Mouse (Mus musculus) embryo, embryonic 10.5 days (tissue): ENCODE data around the gene Kcnq1.
A peak's percentile ranks its signal among the peaks of the same experiment; 100 is the strongest.

Experiments
- DNase-seq: peaks from one replicate; pipeline ENCODE4 v3.0.0-alpha.2; 2015; ENCODE audit warnings: low spot score

Gene Kcnq1

GRCm38 (mm10) chr7:143136561-143136960 is 30.4 kb downstream of the Kcnq1 start:
- no peak for DNase-seq

DNA sequence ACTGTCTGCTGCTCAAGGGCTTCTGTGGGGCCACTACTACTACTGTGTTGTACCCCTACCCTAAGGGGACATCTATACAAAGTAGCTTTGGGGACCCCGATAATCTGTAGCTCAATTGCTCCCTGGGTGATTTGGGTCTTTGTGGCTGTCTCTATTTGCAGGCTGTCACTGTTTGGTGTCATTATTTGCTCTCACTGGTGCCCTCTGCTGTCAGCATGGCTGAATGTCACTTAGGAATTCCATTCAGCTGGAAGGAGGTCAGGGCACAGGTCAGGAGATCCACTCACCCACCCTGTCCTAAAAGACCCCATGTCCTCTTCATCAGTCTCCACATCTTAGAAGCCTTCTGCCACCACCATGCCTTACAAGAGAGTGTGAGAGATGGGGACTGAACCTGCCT is 32.6 kb downstream of the Kcnq1 start:
- DNase-seq: peak; percentile 81

- DNase-seq: no peak
Observed at GRCm38 (mm10) chr7:143139932-143140331, 33.8 kb downstream of the Kcnq1 start.

- DNase-seq: no peak
Observed at GRCm38 (mm10) chr7:143142680-143143079, 36.5 kb downstream of the Kcnq1 start.

- DNase-seq: no peak
Observed at GRCm38 (mm10) chr7:143147015-143147414, 40.9 kb downstream of the Kcnq1 start.

DNA sequence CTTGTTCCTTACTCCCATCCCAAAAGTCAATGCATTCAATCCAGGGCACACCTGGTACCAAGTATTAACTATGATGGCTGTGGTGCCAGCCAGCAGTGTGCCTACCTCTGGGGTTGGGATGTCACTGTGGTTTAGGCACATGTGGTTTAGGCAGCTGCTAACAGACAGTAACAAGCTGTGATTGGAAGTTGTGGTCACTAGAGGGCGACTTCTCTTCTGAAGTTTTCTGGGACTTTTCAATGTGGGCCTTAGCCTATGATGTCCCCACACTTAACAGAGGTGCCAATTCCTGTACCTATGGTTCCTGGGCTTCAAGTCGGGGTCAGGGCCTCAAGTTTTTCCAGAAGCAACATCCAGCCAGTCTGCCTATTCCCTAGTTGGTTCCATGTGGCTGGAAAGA is 45.0 kb downstream of the Kcnq1 start:
- peak; percentile 81 for DNase-seq

- DNase-seq: peak; percentile 74
Observed at GRCm38 (mm10) chr7:143152350-143152749, 46.2 kb downstream of the Kcnq1 start.

DNA sequence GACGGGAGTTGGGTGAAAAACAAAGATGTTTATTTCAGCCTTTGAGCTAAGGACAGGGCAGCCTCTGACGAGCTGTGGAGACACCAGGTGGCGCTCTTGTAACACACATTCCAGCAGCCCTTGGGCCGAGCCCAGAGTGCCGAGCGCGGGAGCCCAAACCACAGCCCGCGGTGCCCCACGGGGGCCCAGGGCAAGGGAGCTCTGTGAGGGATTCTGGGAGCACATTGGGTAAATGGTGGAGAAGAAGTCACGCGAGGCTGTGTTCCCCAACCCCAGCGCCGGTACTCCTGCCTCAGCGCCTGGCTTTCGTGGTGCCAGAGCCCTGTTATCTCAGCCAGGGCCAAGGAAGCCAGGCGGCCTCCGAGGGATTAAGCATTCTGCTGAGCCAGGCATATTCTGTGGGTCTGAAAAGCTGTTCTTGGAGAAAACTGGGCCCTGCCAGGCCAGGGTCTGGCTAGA is 47.8 kb downstream of the Kcnq1 start:
- peak; percentile 91 for DNase-seq

DNA sequence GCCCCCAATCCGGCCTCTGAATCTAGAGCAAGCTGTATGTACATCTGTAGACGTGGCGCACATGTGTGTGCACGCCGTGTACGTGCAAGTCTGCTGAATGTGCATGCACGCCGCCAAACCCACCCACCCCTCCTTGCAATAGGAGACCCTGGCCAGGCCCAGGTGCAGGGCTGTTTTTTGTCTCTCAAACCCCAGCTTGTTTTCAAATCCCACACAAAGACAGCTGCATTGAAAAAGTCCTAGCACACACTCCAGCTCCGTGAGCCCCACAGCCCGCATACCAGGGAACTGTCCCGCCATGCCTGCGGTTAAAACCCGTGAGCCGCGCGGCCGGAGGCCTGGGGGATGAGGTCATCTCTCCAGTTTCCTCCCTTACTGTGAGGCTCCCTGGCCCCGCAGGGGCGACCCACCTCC is 48.3 kb downstream of the Kcnq1 start:
- peak; percentile 61 for DNase-seq

GRCm38 (mm10) chr7:143155257-143155656 is 49.1 kb downstream of the Kcnq1 start:
- no peak for DNase-seq

DNA sequence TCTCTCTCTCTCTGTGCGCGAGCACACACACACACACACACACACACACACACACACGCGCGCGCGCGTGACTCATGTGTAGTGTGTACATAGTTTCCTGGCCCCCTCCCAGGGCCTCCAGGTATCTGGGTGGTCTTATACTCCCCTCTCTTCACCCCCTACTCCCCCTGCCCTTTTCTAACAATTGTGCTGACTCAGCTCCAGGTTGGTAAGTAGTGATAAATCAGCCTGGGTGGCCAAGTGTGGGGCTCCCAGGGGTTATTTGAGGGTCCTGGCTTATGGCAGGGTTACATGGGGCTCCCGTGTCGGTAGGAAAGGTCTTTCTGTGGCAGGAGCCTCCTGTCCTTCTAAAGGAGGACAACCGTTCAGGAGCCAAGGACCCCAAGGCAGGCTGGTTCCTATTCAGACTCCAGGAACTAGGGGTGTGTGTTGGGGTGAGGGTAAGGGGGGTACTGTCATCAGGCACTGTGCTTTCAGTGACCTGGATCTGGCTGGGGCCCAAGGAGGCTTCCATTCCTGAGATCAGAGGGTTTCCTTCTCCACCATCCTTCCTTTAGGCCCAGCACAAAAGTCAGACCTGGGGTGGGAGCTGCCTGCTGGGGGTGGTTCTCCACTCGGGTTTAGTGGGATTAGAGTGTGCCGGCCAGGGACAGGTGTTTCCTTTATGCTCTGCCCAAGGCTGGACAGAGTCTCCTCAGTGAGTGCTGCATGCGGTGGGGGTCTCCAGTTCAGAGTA is 52.7 kb downstream of the Kcnq1 start:
- DNase-seq: no peak

DNA sequence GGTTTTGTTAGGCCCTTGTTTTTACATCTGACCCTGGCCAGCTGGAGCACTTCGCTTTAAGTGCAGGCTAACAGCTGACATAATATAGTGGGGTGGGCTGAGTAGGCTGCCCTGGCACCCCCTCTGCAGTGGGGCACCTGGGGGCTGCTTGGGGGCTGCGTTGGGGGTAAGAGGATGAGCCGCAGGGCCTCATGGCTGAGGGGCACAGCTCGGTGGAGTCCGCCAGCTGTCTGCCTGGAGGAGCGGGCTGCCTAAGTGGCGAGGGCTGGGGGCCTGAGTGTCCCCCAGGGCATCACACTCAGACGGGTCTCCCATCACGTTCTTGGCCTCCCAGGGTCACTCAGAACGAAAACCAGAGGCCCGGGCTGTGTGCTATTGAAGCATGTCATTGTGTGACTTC is 53.3 kb downstream of the Kcnq1 start:
- no peak for DNase-seq

GRCm38 (mm10) chr7:143160057-143160456 is 53.9 kb downstream of the Kcnq1 start:
- DNase-seq: no peak

DNA sequence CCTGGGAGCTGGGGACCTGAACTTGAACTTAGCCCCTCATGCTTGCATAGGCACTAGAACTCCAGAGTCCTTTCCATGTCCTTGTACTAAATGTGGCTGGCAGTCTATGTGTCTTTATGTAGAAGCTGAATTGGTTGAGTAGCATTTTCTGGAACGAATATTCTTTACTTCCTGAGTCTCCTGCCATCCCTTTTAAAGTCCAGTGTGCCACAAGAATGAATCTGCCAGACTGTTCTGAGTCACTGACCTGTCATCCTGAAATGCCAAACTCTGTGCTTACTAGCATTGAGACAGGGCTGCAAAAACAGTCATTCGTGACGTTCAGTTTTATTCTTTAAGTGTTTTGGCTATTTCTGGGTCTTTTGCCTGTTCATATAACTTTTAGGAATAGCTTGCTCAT is 55.9 kb downstream of the Kcnq1 start:
- DNase-seq: no peak

DNA sequence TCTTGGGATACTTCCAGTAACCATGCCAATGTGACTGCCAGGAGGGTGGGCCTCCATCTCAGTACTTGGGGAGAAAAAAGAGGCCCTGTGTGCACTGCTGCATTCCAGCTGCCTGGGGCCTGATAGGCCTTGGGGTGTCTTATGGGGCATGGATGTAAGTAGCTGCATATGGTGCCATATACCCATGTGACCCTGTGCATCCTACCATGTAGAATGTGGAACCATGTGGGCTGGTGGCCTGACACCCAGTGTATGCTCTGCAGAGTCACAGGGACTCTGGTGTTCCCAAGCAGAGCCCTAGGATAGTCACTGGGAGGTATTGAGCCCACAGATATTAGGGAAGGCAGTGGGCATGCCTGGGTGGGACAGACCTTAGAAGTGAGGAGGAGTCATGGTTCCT is 57.9 kb downstream of the Kcnq1 start:
- no peak for DNase-seq

DNA sequence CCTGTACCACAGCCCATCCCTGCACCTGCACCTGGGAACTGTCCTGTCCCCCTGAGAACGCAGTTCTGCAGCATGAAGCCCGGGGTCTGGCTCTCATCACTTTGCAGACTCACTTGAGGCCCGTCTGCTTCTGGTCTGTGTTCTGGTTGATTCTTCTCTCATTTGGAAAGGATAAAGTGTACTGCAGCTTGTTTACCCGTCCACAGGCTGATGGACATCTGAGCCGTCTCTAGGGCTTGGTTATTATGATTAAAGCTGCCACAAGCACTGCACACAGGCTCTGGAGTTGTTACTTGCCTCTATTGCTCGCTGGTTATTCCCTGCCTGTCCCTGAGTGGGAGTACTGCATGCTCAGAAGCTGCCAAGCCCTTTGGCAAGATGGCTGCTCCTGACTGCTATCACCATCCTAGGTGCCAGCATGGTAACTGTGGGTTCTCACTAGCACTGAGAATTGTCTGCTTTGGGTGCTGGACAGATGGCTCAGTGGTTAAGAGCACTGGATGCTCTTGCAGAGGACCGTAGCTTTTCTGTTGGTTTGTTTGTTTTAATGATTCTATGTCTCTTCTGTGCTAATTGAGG is 59.6 kb downstream of the Kcnq1 start:
- no peak for DNase-seq

DNA sequence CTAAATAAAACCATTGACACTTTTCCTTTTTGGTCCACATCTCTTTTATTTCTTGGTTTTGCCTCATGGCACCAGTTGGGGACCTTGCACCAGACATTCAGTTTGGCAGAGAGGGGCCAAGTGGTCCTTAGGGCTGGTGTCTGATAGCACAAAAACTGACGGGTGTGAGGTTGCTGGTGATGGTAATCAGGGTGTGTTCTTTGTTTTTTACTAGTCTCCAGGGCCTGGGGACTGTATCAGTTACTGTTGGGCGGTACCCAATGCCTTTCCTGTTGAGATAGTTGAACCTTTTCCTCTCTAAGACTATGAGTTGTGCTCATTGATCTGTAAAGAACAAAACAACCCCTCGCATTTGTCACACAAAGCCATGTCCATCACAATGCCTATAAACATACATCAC is 61.1 kb downstream of the Kcnq1 start:
- DNase-seq: no peak

- no peak for DNase-seq
Observed at GRCm38 (mm10) chr7:143169371-143169770, 63.2 kb downstream of the Kcnq1 start.

DNA sequence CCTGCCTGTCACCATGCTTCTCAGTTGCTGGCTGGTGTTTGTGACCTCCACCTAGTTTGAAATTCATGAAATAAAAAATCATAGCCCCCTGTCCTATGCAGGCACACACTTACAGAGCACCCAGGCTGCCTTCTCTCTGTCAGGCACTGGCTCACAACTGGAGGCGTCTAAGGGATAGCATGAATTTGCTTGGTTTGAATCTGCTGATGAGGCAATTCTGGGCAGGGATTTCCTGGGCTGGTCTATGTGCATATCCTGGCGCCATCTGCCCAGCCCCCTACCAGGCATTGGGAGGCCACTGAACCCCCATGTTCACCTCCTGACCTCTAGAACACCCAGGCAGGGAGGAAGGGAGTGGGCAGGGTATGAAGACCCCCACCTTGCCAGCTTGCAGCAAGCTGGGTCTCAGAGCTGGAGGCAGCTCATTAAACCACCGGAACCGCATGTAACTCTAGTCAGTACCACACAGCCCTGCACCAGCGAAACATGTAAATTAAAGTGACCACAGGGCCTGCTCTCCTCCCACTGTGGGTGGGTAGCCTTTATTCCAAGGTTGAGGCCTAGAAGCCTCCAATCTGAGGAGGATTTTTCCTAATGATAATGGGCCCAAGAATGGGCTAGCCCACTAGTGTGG is 66.9 kb downstream of the Kcnq1 start:
- no peak for DNase-seq

DNA sequence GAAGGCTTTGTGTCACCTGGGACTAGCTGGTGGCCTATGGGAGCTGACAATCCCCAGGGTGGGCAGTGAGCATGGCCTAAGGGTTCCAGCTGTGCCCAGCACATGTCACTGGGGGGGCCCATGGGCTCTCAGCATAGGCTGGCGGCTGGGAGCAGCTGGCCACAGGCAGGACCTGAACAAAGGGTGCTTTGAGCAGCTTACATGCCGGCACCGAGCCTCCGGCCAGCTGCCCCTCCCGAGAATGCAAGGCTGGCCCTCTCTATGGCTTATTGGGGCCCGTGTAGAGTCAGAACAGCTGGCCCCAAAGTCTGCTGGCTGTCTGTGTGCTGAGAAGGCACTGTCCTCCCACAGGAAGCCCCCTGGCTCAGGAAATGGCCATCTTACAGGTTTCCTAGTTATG is 68.5 kb downstream of the Kcnq1 start:
- peak; percentile 15 for DNase-seq

- DNase-seq: peak; percentile 62
Observed at GRCm38 (mm10) chr7:143178831-143179230, 72.7 kb downstream of the Kcnq1 start.

- no peak for DNase-seq
Observed at GRCm38 (mm10) chr7:143180761-143181160, 74.6 kb downstream of the Kcnq1 start.

DNA sequence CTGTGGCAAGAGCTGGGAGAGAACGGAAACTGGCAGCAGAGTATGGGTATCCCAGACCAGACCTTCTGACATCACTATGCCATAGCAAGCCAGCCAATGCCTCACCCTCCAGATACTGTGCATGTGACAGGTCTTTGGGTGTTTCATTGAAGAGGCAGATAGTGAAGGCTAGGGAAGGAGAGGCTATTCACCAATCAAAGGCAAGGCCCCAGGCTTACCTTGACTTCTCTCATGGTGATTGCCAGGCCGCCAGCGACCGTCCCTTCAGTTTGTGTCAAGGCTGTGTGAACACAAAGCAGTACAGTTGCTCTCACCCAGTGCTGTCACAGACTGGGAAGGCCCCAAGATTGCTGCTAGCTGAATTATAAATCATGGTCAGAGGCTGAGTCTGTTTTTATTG is 75.1 kb downstream of the Kcnq1 start:
- no peak for DNase-seq
